Mouse (Mus musculus) neural tube, embryonic 14.5 days (tissue): ENCODE data around the gene Rapgef4. TPM values are rescaled to one million over a fixed set of nuclear protein-coding genes. Genes with fewer than 3 reads are reported as not detected.

ENCODE experiments used
- ATAC-seq: fragments of 200-750 bp; cut with Nextera tagmentation; 2 replicates; pipeline ENCODE4 v1.8.0; 2017; ENCODE audit warnings: low read depth, mild to moderate bottlenecking, moderate TSS enrichment, moderate library complexity
- H3K27ac ChIP-seq: fragments of 300-500 bp; sonication (generic); 2 replicates; pipeline ENCODE4 v1.5.1; 2014; ENCODE audit warnings: low read depth, mild to moderate bottlenecking, control low read depth, low read length, moderate library complexity, mixed read lengths
- H3K27me3 ChIP-seq: fragments of 300-500 bp; sonication (generic); 2 replicates; pipeline ENCODE4 v1.6.1; 2014; ENCODE audit warnings: low read length; ENCODE audit not compliant: control insufficient read depth, insufficient read depth
- H3K36me3 ChIP-seq: fragments of 300-500 bp; sonication (generic); 2 replicates; pipeline ENCODE4 v1.6.1; 2014; ENCODE audit warnings: low read length, mixed read lengths; ENCODE audit not compliant: control insufficient read depth, insufficient read depth
- H3K4me1 ChIP-seq: fragments of 300-500 bp; sonication (generic); 2 replicates; pipeline ENCODE4 v1.6.1; 2014; ENCODE audit warnings: low read length; ENCODE audit not compliant: control insufficient read depth, insufficient read depth
- H3K4me2 ChIP-seq: fragments of 300-500 bp; sonication (generic); 2 replicates; pipeline ENCODE4 v1.6.1; 2014; ENCODE audit warnings: mild to moderate bottlenecking, low read depth, low read length, control low read depth
- H3K4me3 ChIP-seq: fragments of 300-500 bp; sonication (generic); 2 replicates; pipeline ENCODE4 v1.5.1; 2014; ENCODE audit warnings: low read depth, low read length, control low read depth, mixed read lengths
- H3K9ac ChIP-seq: fragments of 300-500 bp; sonication (generic); replicated peaks from 2 replicates; pipeline ENCODE4 v1.6.1; 2014; ENCODE audit warnings: low read depth, mild to moderate bottlenecking, control low read depth, low read length, mixed read lengths
- H3K9me3 ChIP-seq: fragments of 300-500 bp; sonication (generic); 2 replicates; pipeline ENCODE4 v1.6.1; 2016; ENCODE audit warnings: low read length; ENCODE audit not compliant: control insufficient read depth
- WGBS: fragments of 180-500 bp; shearing (Covaris S2); extraction: QIAGEN DNeasy Blood & Tissue Kit; methylation state at CpG from one replicate; pipeline ENCODE4 v1.1.7; 2014; 5-methylcytosine and 5-hydroxymethylcytosine counted together
- polyA plus RNA-seq: library from polyadenylated mRNA; unstranded; fragments of >200 nt; fragmentation: Nextera tagmentation; extraction: Ambion mirVana; gene quantifications from 2 replicates; pipeline ENCODE4 v1.2.1, GENCODE M21; 2014

The Rapgef4 gene
- 32.0 and 39.6 TPM in 2 replicates for polyA plus RNA-seq

DNA sequence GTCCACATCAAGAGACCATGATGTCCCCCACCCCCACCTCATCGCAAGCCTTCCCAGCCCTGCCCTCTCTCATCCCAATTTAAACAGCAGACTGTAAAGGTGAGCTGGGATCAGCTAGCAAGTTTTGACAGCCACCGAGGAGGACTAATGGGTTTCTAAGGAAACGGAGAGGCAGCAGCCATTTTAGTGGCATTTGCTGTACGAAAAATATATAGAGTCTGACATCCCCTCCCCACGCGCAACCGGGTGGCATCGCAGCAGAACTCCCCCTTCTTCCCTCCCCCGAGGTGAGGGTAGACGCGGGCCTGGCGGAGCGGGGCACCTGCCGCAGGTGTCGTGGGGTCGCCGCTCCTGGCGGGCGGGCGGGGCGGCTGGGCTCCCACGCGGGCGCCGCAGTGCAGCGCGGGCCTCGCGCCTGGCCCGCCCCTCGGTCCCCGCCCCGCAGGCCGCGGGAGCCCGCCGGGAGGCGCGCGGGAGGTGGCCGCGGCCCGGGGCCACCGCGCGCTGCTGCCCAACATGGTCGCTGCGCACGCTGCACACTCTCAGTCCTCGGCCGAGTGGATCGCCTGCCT, at the start of gene Rapgef4:
Gene Rapgef4 (plus strand): TSS at position 470 of the 572 bp plus-strand sequence.
- peak within 1 kb of the TSS; percentile 81 for H3K4me2 ChIP-seq
- no peaks in the 10 kb centered on the region for H3K36me3 ChIP-seq
- peak within 1 kb of the TSS; percentile 73 for H3K9ac ChIP-seq
- peak; percentile 80 for ATAC-seq
- 2% methylated on average over 45 of the region's 52 CpGs for WGBS
- no peaks in the 10 kb centered on the region for H3K9me3 ChIP-seq
- H3K27ac ChIP-seq = no peak within 1 kb of the TSS; the same call in 1 of the 2 replicates
- no peaks in the 10 kb centered on the region for H3K27me3 ChIP-seq
- 0 out of 2 replicates have a peak, but pooled peaks cover 3% of the 10 kb centered on the region for H3K4me1 ChIP-seq
- peak within 1 kb of the TSS; percentile 62 for H3K4me3 ChIP-seq

DNA sequence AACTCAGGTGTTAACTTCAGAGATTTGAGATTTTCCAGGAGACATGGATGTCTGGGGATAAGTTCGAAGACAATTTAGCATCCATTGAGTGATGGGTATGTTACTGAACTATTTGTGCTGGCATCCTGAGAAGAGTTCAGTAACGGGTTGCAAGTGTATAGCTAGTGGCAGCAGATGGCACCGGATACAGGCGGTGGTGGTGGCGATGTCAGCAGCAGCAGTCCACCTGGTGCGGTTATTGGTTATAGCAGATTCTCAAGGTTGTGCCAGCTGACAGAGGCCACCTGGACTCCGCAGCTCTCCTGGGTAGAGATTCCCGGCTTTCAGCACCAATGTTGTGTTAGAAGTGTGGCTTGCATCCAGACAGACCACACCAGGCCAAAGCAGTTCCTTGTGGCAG, 47.0 kb upstream of the Rapgef4 start:
- H3K36me3 ChIP-seq = no peaks in the 10 kb centered on the region
- H3K9ac ChIP-seq = no peak overlapping the region
- no peak overlapping the region for H3K4me3 ChIP-seq
- no peak for ATAC-seq
- H3K27me3 ChIP-seq = no peaks in the 10 kb centered on the region
- no peak overlapping the region for H3K4me2 ChIP-seq
- no peaks in the 10 kb centered on the region for H3K4me1 ChIP-seq
- no peak overlapping the region for H3K27ac ChIP-seq
- H3K9me3 ChIP-seq = no peaks in the 10 kb centered on the region
- 90% methylated on average over 8 of the region's 8 CpGs for WGBS

GRCm38 (mm10) chr2:71936711-71937110, 44.3 kb upstream of the Rapgef4 start:
- no peak overlapping the region for H3K4me3 ChIP-seq

DNA sequence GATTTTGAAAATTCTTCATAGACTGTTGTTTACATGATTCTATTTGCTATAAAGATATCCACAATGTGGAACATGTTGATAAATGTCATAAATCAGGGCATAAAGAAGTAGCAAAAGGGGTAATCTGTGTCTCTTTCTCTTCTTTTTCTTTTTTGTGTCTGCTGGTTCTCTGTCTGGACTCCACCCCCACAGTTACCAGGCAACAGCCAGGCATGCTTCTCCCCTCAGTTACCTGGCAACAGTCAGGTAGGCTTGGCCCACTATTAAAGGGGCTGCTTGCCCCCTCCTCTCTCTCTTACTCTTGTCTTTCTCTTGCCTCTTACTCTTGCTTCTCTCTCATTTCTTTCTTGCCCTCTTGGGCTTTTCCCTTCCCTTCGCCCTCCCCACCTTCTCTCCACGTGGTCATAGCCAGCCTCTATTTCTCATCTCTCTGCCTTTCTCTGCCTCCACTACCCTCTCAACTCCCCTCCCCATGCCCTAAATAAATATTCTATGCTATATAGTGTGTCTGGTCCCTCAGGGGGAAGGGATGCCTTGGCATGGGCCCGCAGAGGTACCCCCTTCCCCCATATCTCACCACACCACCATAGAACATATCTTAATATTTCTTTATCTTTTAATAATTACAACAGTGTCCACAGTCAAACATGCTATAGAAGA, 43.3 kb upstream of the Rapgef4 start:
- Histone ChIP-seq H3K4me2 (no peak overlapping the region), H3K9me3 (no peaks in the 10 kb centered on the region), H3K4me1 (no peaks in the 10 kb centered on the region), H3K27me3 (no peaks in the 10 kb centered on the region), H3K27ac (no peak overlapping the region), H3K9ac (no peak overlapping the region), H3K36me3 (no peaks in the 10 kb centered on the region), H3K4me3 (no peak overlapping the region)
- WGBS = 74% methylated on average over 3 of the region's 3 CpGs
- no peak for ATAC-seq

More at GRCm38 (mm10) chr2:71936711-71937110, 44.3 kb upstream of the Rapgef4 start:
- Histone ChIP-seq H3K4me2 (no peak overlapping the region), H3K36me3 (no peaks in the 10 kb centered on the region), H3K9me3 (no peaks in the 10 kb centered on the region), H3K9ac (no peak overlapping the region), H3K4me1 (no peaks in the 10 kb centered on the region), H3K27ac (no peak overlapping the region), H3K27me3 (no peaks in the 10 kb centered on the region)
- 93% methylated on average over 1 of the region's 1 CpGs for WGBS
- ATAC-seq = no peak

- no peak for ATAC-seq
- no peak overlapping the region for H3K4me2 ChIP-seq
- H3K27me3 ChIP-seq = no peaks in the 10 kb centered on the region
- H3K4me3 ChIP-seq = no peak overlapping the region
- H3K9ac ChIP-seq = no peak overlapping the region
- H3K27ac ChIP-seq = no peak overlapping the region
- H3K36me3 ChIP-seq = no peaks in the 10 kb centered on the region
- no peaks in the 10 kb centered on the region for H3K9me3 ChIP-seq
- H3K4me1 ChIP-seq = no peaks in the 10 kb centered on the region
- 68% methylated on average over 6 of the region's 6 CpGs for WGBS
Observed at GRCm38 (mm10) chr2:71938716-71939393, 42.2 kb upstream of the Rapgef4 start.

- Histone ChIP-seq H3K9me3 (no peaks in the 10 kb centered on the region), H3K27me3 (no peaks in the 10 kb centered on the region), H3K36me3 (no peaks in the 10 kb centered on the region), H3K4me1 (no peaks in the 10 kb centered on the region), H3K4me3 (no peak overlapping the region), H3K4me2 (no peak overlapping the region), H3K27ac (no peak overlapping the region), H3K9ac (no peak overlapping the region)
- 94% methylated on average over 3 of the region's 3 CpGs for WGBS
- no peak for ATAC-seq
Observed at GRCm38 (mm10) chr2:71941005-71941720, 39.9 kb upstream of the Rapgef4 start.

GRCm38 (mm10) chr2:71941721-71942087, 39.3 kb upstream of the Rapgef4 start:
- Histone ChIP-seq H3K9ac (no peak overlapping the region), H3K4me2 (no peak overlapping the region), H3K4me3 (no peak overlapping the region), H3K27ac (no peak overlapping the region), H3K27me3 (no peaks in the 10 kb centered on the region), H3K4me1 (no peaks in the 10 kb centered on the region), H3K36me3 (no peaks in the 10 kb centered on the region), H3K9me3 (no peaks in the 10 kb centered on the region)
- 91% methylated on average over 5 of the region's 5 CpGs for WGBS
- no peak for ATAC-seq

DNA sequence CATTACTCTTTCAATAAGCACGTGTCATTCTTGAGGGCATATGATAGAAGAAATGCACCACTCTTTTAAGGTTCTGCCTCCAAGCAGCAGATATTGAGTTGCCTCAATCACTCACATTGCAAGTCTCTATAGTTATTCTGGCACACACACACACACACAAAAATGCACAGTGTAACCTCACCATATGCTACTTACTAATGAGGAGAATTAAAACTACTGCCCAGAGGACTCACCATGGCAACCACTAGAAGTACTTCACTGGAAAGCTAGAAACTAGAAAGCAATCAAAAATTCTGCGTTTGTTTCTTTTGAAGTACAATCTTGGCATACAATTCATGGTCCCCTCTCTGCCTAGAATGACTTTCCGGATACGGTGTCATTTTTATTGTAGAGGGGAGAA, 29.8 kb upstream of the Rapgef4 start:
- no peak overlapping the region for H3K27ac ChIP-seq
- H3K4me2 ChIP-seq = no peak overlapping the region
- H3K4me3 ChIP-seq = no peak overlapping the region
- 79% methylated on average over 4 of the region's 4 CpGs for WGBS
- H3K9me3 ChIP-seq = no peaks in the 10 kb centered on the region
- no peaks in the 10 kb centered on the region for H3K27me3 ChIP-seq
- H3K9ac ChIP-seq = no peak overlapping the region
- no peaks in the 10 kb centered on the region for H3K36me3 ChIP-seq
- no peaks in the 10 kb centered on the region for H3K4me1 ChIP-seq
- no peak for ATAC-seq

DNA sequence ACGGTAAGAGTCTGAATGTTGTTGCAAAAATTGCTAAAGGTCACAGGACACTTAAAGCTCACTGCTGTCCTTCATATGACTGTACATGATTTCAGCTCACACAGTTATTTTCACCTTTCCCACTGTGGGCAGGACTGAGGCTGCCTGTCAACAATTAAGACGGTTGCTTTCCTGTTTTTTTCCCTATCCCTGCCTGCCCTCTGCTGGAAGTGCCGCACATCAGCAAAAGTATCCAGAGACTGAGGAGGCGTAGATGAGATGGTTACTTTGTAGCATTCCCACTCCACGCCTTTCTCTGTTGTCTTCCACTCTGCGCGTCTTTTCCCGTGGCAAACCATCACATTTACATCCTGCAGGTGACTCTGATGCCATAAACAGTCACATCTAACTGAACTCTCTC, 25.4 kb upstream of the Rapgef4 start:
- ATAC-seq = no peak
- Histone ChIP-seq H3K27me3 (no peaks in the 10 kb centered on the region), H3K9ac (no peak overlapping the region), H3K4me1 (no peaks in the 10 kb centered on the region), H3K9me3 (no peaks in the 10 kb centered on the region), H3K4me2 (no peak overlapping the region), H3K27ac (no peak overlapping the region), H3K36me3 (no peaks in the 10 kb centered on the region), H3K4me3 (no peak overlapping the region)
- WGBS = 21% methylated on average over 8 of the region's 8 CpGs
